Mouse (Mus musculus) leukemia stem cell, adult 10-12 weeks (primary cell): ENCODE measurements around the gene Gm9758. TPM values are rescaled to one million over a fixed set of nuclear protein-coding genes. Genes with fewer than 3 reads are reported as not detected.

Experiments
- polyA plus RNA-seq: library from polyadenylated mRNA; stranded (reverse); fragments of >175 nt; gene quantifications from 2 replicates; pipeline ENCODE4 v1.2.3, GENCODE M21; 2012; ENCODE audit warnings: low replicate concordance

Gene Gm9758
- polyA plus RNA-seq, result not detected in 2 replicates

DNA sequence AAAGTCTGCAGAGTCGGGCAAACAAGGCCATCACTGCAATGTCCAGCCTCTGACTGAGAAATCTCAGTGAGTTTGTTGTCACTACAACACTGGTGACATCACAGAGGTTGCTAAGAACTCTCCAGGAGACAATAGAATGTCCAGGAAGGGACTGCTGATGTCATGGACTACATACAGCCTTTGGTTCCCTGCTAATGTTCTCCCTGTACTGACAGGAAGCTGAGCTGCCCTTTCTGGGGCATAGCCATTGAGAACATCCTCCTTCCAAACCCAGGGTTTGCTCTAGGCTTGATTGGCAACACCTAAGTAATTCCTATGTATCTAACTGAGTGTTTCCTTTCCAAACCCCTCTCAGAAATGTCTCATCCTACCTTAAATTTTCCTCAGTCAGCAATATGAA lies at the start of gene Gm9758:
Gene Gm9758, minus strand, starts transcription at position 101 of the 400 bp plus-strand sequence.

GRCm38 (mm10) chr5:14938329-14938728 lies 23.6 kb upstream of the Gm9758 start, which contains the start of gene Speer4e:
TSS of gene Speer4e (minus strand) at chr5:14938429.

Other genes starting within 250 kb of the Gm9758 start
- gene Speer4e, start 23.5 kb upstream of the Gm9758 start, polyA plus RNA-seq, result not detected in 2 replicates
- gene Gm10354, start 64.0 kb upstream of the Gm9758 start, polyA plus RNA-seq, result not detected in 2 replicates
- not detected in 2 replicates for gene Gm17019, start 118.1 kb upstream of the Gm9758 start, polyA plus RNA-seq